In the genomic region with DNA sequence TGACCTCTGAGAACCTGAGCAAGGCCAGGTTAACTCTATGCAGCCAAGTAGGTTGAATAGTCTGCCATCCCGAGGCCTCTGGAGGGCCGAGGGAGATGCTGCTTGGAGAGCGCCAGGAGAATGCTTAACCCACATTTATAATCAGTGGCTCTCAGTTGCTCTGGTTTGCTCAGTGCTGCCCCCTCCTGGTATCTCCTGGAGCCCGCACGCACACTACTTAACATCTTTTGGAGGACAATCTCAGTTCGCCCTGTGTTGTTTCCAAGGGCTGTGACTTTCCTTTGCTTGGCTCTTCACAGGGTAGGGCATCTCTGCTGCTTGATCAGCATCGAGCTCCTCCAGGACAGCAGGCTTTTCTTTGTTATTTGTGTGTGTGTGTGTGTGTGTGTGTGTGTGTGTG, we compare ENCODE assay signal across 9 mouse cellular contexts. TPM values are rescaled to one million over a fixed set of nuclear protein-coding genes. Genes with fewer than 3 reads are reported as not detected.
DNase-seq lines count a peak whose midpoint lies in the region; ATAC-seq and TF ChIP-seq lines count a peak whose summit lies in the region.
"Had no signal": no experiment of that assay in that cellular context is flagged by ENCODE, and none has a peak within 500 bp of the region (broad histone marks: within the 10 kb centered on the region; RNA-seq: fewer than 3 reads in every experiment).

No protein-coding gene starts in this region.

- intact Hi-C loops in left cerebral cortex, postnatal 4 days (cut with DNase I), result no loop called here
- intact Hi-C loops in left cerebral cortex, postnatal 25 days (cut with DNase I), result loop anchor here (10.0 kb wide), 1 partner anchor 517 kb away; no protein-coding TSS in a partner anchor
- intact Hi-C loops in heart, postnatal 25 days (cut with DNase I), result no loop called here

- H3K27ac ChIP-seq in cerebellum, adult 2 months (ENCODE audit: insufficient read depth, low read length), result no peak overlapping the region
- H3K27ac ChIP-seq: neural tube, embryonic 13.5 days had no signal

- H3K36me3 ChIP-seq in splenic B cell, adult 2 months (ENCODE audit: control insufficient read depth, insufficient read depth, low read length, poor library complexity, severe bottlenecking), result no peaks in the 10 kb centered on the region
- H3K36me3 ChIP-seq: neural tube, embryonic 13.5 days had no signal

- H3K4me3 ChIP-seq in cerebellum, adult 2 months (replicated peaks; ENCODE audit: insufficient read depth, low read depth, low read length), result no peak overlapping the region
- H3K4me3 ChIP-seq: neural tube, embryonic 13.5 days had no signal

- DNase-seq in cerebellum, adult 2 months, result no peak
- DNase-seq in left cerebral cortex, postnatal 4 days, result peak; percentile 58
- no peak for DNase-seq in left cerebral cortex, postnatal 25 days (ENCODE audit: low spot score in 2 of 2)
- peak; percentile 40 for DNase-seq in adipocyte (ENCODE audit: low spot score)
- DNase-seq in induced T-regulatory cell, adult 2 months (ENCODE audit: low read depth), result peak; percentile 45
- DNase-seq in splenic B cell, adult 2 months (ENCODE audit: low read depth, low spot score), result peak; percentile 19
- no peak for DNase-seq in heart, postnatal 25 days (ENCODE audit: low spot score)

- TF ChIP-seq POLR2A in cerebellum, adult 2 months (IDR thresholded peaks at IDR 0.05; ENCODE audit: borderline replicate concordance, insufficient read depth, low read length), result no peak

- peak; percentile 15; the same call in 1 of the 2 replicates for TF ChIP-seq CTCF in cerebellum, adult 2 months (IDR thresholded peaks at IDR 0.05; ENCODE audit: borderline replicate concordance, insufficient read depth, low read depth, low read length)

- no peaks in the 10 kb centered on the region for H3K27me3 ChIP-seq in cerebellum, adult 2 months (ENCODE audit: control insufficient read depth, insufficient read depth, low read length)
- H3K27me3 ChIP-seq in splenic B cell, adult 2 months (ENCODE audit: control insufficient read depth, insufficient read depth, low read length, poor library complexity, severe bottlenecking), result no peaks in the 10 kb centered on the region
- H3K27me3 ChIP-seq: neural tube, embryonic 13.5 days had no signal

- ATAC-seq in cerebellum, adult (ENCODE audit: insufficient number of reproducible peaks, low FRiP score, low TSS enrichment), result no peak

- WGBS in cerebellum, adult 2 months, result 51% methylated on average over 7 of the region's 7 CpGs

- H3K4me1 ChIP-seq in cerebellum, adult 2 months (ENCODE audit: control insufficient read depth, insufficient read depth, low read length), result no peaks in the 10 kb centered on the region

RNA-seq across cellular contexts. Expression of gene Ltbp1, which starts 12.1 kb away (rescaled TPM):
- 1.8 and 1.9 TPM in 2 replicates for polyA plus RNA-seq in cerebellum, adult 2 months (2012; rRNA removed)
- total RNA-seq in left cerebral cortex, postnatal 4 days (2021), result 1 to 10 TPM; 3.1 to 3.3 TPM
- total RNA-seq in left cerebral cortex, postnatal 25 days (2021), result 1 to 10 TPM; 8.9 to 9.1 TPM
- total RNA-seq in heart, postnatal 25 days (2021), result 10 to 100 TPM; 41.5 to 44.7 TPM

Comparison
In these comparisons a context has a peak if more than half of its experiments do, and no peak if none do; other contexts are left out.
1. DNase-seq: peak in left cerebral cortex, postnatal 4 days (single experiment), adipocyte (single experiment), induced T-regulatory cell, adult 2 months (single experiment) and splenic B cell, adult 2 months (single experiment); none in cerebellum, adult 2 months (0 of 2), left cerebral cortex, postnatal 25 days (0 of 2) and heart, postnatal 25 days (single experiment).
2. RNA of gene Ltbp1, which starts 12.1 kb away (total RNA-seq): 41.5 to 44.7 TPM in heart, postnatal 25 days; 8.9 to 9.1 TPM in left cerebral cortex, postnatal 25 days and 3.1 to 3.3 TPM in left cerebral cortex, postnatal 4 days; every median in the first group is over 4 times any median in the second.